Mouse (Mus musculus) bone marrow, adult 2 months (tissue): Measurements from ENCODE around the gene Mpp2.

Source experiments
- CTCF ChIP-seq: fragments of 200-500 bp; IDR thresholded peaks from 2 replicates; pipeline ENCODE4 v1.5.1; 2011; ENCODE audit warnings: low read length, control low read depth; ENCODE audit not compliant: control insufficient read depth, insufficient read depth
- POLR2A ChIP-seq: fragments of 200-500 bp; IDR thresholded peaks from 2 replicates; pipeline ENCODE4 v1.6.1; 2011; ENCODE audit warnings: low read depth, mild to moderate bottlenecking, control low read depth, low read length, borderline replicate concordance; ENCODE audit not compliant: control insufficient read depth

GRCm38 (mm10) chr11:102011510-102011909 lies 76.8 kb downstream of the Mpp2 start:
- TF ChIP-seq CTCF = no peak
- no peak for TF ChIP-seq POLR2A
